Mouse (Mus musculus): ENCODE measurements at regions not wholly inside any gene's neighbourhood (a gene's known extent, or its start where the extent isn't known, plus 50 kb on each side); places are given as distances from the start of the nearest gene placed in this dataset.

DNA sequence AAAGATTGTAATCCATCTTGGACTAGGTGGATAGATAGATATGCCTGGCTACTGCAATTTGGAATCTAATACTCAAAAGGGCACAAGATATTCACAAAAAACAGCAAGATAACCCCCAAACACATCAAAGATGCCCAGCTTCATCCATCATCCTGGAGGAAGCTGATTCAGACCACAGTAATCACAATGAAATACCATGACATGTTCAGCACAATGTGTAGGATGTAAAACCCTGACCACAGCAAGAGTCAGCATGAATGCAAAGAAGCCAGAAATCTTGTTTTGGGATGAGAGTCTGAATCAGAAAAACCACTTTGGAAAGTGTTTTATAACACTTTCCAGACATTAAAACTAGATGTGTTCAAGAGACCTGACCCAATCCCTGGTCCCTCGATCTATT, 2180.5 kb upstream of the Gm7489 start:
- WGBS = 98% methylated on average over 1 of the region's 1 CpGs
- Histone ChIP-seq H3K36me3 (ENCODE audit: control insufficient read depth, insufficient read depth, low read length) (no peaks in the 10 kb centered on the region), H3K4me3 (ENCODE audit: insufficient read depth, low read depth, low read length) (no peak overlapping the region), H3K27ac (ENCODE audit: insufficient read depth, low read depth, low read length) (no peak overlapping the region), H3K27me3 (replicated peaks; ENCODE audit: control insufficient read depth, insufficient read depth, low read length) (no peaks in the 10 kb centered on the region), H3K4me1 (ENCODE audit: control insufficient read depth, insufficient read depth, low read length) (no peaks in the 10 kb centered on the region)
- TF ChIP-seq CTCF (conservative IDR thresholded peaks at IDR 0.05; ENCODE audit: insufficient read depth, insufficient read length, low read depth, low read length) (no peak), POLR2A (IDR thresholded peaks at IDR 0.05; ENCODE audit: low read depth, low read length) (no peak)
- DNase-seq = no peak

DNA sequence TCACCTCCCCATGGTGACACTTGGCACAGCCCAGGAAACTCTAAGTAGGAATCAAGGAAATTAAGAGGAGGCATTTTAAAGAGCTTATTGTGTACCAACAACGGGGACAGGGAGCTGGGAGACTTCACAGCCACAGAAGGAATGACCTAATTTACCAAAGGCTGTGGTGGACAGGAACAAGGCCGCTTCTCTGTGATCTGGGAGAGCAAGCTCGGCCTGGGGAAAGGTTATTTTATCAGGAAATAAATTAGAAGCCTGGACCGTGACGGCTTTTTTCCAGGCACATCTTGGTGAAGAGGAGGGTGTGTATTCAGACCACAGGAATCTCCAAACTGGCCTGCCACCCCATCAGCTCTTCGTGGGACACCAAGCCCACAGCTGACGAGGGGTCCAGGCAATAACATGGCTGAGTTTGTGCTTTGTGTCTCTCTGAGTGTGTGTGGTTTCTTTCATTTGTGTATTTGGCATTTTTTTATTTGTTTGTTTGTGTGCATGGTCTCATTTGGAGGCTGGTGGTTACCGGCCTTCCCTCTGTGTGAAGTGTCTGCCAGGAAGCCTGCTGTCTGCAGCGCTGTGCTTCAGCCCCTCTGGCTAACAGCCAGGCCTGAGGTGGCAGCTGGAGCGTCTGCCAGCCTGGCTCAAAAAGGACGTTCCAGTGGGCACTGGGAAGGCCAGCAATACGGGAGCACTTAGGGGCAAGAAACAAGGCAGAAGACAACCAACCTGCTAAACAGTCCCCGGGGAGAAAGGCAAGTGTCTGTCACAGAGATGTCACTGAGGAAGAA, 2174.6 kb upstream of the Gm7489 start:
- WGBS = 27% methylated on average over 13 of the region's 13 CpGs
- no peak overlapping the region for H3K4me3 ChIP-seq (ENCODE audit: insufficient read depth, low read depth, low read length)
- no peaks in the 10 kb centered on the region for H3K36me3 ChIP-seq (ENCODE audit: control insufficient read depth, insufficient read depth, low read length)
- DNase-seq = peak; percentile 43
- no peak overlapping the region for H3K27ac ChIP-seq (ENCODE audit: insufficient read depth, low read depth, low read length)
- H3K27me3 ChIP-seq (replicated peaks; ENCODE audit: control insufficient read depth, insufficient read depth, low read length) = no peaks in the 10 kb centered on the region
- H3K4me1 ChIP-seq (ENCODE audit: control insufficient read depth, insufficient read depth, low read length) = no peaks in the 10 kb centered on the region
- no peak for TF ChIP-seq CTCF (conservative IDR thresholded peaks at IDR 0.05; ENCODE audit: insufficient read depth, insufficient read length, low read depth, low read length)
- TF ChIP-seq POLR2A (IDR thresholded peaks at IDR 0.05; ENCODE audit: low read depth, low read length) = no peak

DNA sequence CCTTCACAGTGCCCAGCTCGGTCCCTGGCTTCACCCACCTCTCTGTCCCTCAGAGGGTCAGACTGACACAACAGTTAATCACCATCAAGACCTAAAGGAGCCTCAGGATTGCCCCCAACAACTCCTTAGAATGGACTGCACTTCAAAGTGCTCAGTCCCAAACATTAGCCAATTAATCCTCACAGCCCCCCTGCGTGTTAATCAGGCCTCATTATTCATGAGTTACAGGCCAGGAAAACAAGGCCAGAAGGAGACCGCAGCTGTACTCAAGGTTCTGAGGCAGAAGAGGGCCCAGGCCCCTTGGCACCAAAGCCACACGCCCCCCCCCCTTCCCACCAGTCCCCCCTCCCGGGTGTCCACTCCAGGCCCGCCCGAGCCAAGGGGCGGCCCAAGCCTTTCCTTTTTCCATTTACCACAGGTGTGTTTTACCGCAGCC, 2163.8 kb upstream of the Gm7489 start:
- H3K27ac ChIP-seq (ENCODE audit: insufficient read depth, low read depth, low read length) = no peak overlapping the region
- no peaks in the 10 kb centered on the region for H3K27me3 ChIP-seq (replicated peaks; ENCODE audit: control insufficient read depth, insufficient read depth, low read length)
- 38% methylated on average over 9 of the region's 9 CpGs for WGBS
- H3K4me3 ChIP-seq (ENCODE audit: insufficient read depth, low read depth, low read length) = no peak overlapping the region
- DNase-seq = no peak
- no peaks in the 10 kb centered on the region for H3K4me1 ChIP-seq (ENCODE audit: control insufficient read depth, insufficient read depth, low read length)
- H3K36me3 ChIP-seq (ENCODE audit: control insufficient read depth, insufficient read depth, low read length) = no peaks in the 10 kb centered on the region
- TF ChIP-seq POLR2A (IDR thresholded peaks at IDR 0.05; ENCODE audit: low read depth, low read length) (no peak), CTCF (conservative IDR thresholded peaks at IDR 0.05; ENCODE audit: insufficient read depth, insufficient read length, low read depth, low read length) (no peak)

DNA sequence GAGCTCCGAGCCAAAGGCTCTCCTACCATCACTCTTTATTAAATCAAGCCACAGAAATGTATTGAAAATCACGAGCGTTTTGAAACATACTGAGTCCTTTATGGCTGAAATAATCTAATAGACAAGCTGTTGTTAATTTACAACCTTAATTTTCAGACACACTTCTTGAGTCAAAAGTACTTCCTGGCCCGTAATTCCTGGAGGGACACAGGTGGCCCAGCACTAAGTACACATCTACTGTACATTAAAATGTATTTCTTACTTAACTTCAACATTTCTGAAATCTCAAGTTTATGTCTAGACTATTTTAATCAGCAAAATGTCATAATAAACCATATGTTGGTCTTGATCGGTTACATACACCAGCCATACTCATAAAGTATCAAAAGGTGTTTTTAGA, 2163.3 kb upstream of the Gm7489 start:
- WGBS = 71% methylated on average over 5 of the region's 5 CpGs
- no peak overlapping the region for H3K27ac ChIP-seq (ENCODE audit: insufficient read depth, low read depth, low read length)

DNA sequence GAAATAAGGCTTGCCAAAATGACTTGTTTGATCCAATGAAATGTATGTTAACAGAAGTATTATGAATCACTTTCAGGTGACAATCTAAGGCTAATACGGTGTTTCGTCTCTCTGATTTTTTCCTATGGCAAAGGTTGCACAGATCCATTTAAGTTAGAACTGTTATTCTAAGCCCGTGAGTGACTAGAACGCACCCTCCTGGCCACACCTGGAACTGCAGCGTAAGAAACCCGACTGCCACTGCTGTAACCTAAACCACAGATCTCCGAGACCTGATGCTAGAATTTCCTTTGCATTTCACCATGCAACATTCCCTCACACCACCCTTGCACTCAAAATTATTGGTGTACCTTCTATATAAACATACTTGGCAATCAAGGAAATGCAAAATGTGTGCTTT, 2160.6 kb upstream of the Gm7489 start:
- DNase-seq = no peak
- no peaks in the 10 kb centered on the region for H3K4me1 ChIP-seq (ENCODE audit: control insufficient read depth, insufficient read depth, low read length)
- H3K27me3 ChIP-seq (replicated peaks; ENCODE audit: control insufficient read depth, insufficient read depth, low read length) = no peaks in the 10 kb centered on the region
- WGBS = 71% methylated on average over 7 of the region's 7 CpGs
- no peak overlapping the region for H3K27ac ChIP-seq (ENCODE audit: insufficient read depth, low read depth, low read length)
- H3K4me3 ChIP-seq (ENCODE audit: insufficient read depth, low read depth, low read length) = no peak overlapping the region
- H3K36me3 ChIP-seq (ENCODE audit: control insufficient read depth, insufficient read depth, low read length) = no peaks in the 10 kb centered on the region
- TF ChIP-seq CTCF (conservative IDR thresholded peaks at IDR 0.05; ENCODE audit: insufficient read depth, insufficient read length, low read depth, low read length) (0 out of 2 replicates have a peak, but pooled peaks have one; percentile 12), POLR2A (IDR thresholded peaks at IDR 0.05; ENCODE audit: low read depth, low read length) (no peak)

More for the DNA sequence above, 2163.3 kb upstream of the Gm7489 start:
- no peaks in the 10 kb centered on the region for H3K27me3 ChIP-seq (replicated peaks; ENCODE audit: control insufficient read depth, insufficient read depth, low read length)
- no peaks in the 10 kb centered on the region for H3K4me1 ChIP-seq (ENCODE audit: control insufficient read depth, insufficient read depth, low read length)
- no peaks in the 10 kb centered on the region for H3K36me3 ChIP-seq (ENCODE audit: control insufficient read depth, insufficient read depth, low read length)
- H3K4me3 ChIP-seq (ENCODE audit: insufficient read depth, low read depth, low read length) = no peak overlapping the region
- TF ChIP-seq POLR2A (IDR thresholded peaks at IDR 0.05; ENCODE audit: low read depth, low read length) (no peak), CTCF (conservative IDR thresholded peaks at IDR 0.05; ENCODE audit: insufficient read depth, insufficient read length, low read depth, low read length) (no peak)
- no peak for DNase-seq

DNA sequence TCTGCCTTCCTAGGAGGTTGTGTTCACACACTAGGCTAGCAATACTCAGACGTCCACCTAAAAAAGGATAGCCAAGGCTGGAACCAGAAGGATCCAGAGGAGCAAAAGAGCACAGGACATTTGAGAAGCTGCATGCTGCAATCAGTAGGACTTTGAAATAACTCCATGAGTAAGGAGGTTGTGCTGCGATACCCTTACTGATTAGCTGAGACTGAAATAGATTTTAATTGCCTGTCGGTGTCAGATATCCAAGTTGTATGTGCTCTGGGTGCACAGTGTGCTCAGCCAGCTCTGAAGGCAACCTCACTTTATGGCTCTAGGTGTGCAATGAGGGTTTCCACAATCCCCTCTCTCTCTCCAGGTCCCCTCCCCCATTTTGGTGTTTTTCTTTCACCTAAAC, 2159.2 kb upstream of the Gm7489 start:
- WGBS = 53% methylated on average over 3 of the region's 3 CpGs
- H3K4me3 ChIP-seq (ENCODE audit: insufficient read depth, low read depth, low read length) = no peak overlapping the region

DNA sequence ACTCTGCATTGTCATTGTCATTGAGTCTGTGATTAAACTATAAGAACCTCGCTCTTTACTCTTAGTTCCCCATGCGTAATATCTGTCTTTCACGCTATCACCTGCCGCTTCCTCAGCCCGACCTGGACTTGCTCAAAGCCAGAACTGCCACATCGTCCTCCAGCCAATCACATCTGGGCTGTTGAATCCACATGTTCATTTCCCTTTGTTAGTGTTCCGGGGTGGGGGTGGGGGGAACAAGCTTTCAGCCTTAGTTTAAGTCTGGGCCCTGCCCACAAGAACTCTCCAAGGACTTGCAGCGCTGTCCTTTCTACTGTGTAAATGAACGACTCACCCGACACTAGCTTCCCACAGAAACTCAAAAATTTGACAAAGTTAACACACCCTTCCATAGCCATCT, 2154.6 kb upstream of the Gm7489 start:
- 90% methylated on average over 10 of the region's 10 CpGs for WGBS
- Histone ChIP-seq H3K27me3 (replicated peaks; ENCODE audit: control insufficient read depth, insufficient read depth, low read length) (no peaks in the 10 kb centered on the region), H3K4me3 (ENCODE audit: insufficient read depth, low read depth, low read length) (no peak overlapping the region), H3K4me1 (ENCODE audit: control insufficient read depth, insufficient read depth, low read length) (no peaks in the 10 kb centered on the region), H3K27ac (ENCODE audit: insufficient read depth, low read depth, low read length) (no peak overlapping the region), H3K36me3 (ENCODE audit: control insufficient read depth, insufficient read depth, low read length) (no peaks in the 10 kb centered on the region)
- no peak for DNase-seq
- no peak for TF ChIP-seq CTCF (conservative IDR thresholded peaks at IDR 0.05; ENCODE audit: insufficient read depth, insufficient read length, low read depth, low read length)
- TF ChIP-seq POLR2A (IDR thresholded peaks at IDR 0.05; ENCODE audit: low read depth, low read length) = no peak

More for the DNA sequence above, 2159.2 kb upstream of the Gm7489 start:
- Histone ChIP-seq H3K27me3 (replicated peaks; ENCODE audit: control insufficient read depth, insufficient read depth, low read length) (no peaks in the 10 kb centered on the region), H3K4me1 (ENCODE audit: control insufficient read depth, insufficient read depth, low read length) (no peaks in the 10 kb centered on the region), H3K36me3 (ENCODE audit: control insufficient read depth, insufficient read depth, low read length) (no peaks in the 10 kb centered on the region), H3K27ac (ENCODE audit: insufficient read depth, low read depth, low read length) (no peak overlapping the region)
- TF ChIP-seq POLR2A (IDR thresholded peaks at IDR 0.05; ENCODE audit: low read depth, low read length) (no peak), CTCF (conservative IDR thresholded peaks at IDR 0.05; ENCODE audit: insufficient read depth, insufficient read length, low read depth, low read length) (no peak)
- no peak for DNase-seq
